Mouse (Mus musculus): ENCODE results near the gene Nmrk2.

Gene Nmrk2

DNA sequence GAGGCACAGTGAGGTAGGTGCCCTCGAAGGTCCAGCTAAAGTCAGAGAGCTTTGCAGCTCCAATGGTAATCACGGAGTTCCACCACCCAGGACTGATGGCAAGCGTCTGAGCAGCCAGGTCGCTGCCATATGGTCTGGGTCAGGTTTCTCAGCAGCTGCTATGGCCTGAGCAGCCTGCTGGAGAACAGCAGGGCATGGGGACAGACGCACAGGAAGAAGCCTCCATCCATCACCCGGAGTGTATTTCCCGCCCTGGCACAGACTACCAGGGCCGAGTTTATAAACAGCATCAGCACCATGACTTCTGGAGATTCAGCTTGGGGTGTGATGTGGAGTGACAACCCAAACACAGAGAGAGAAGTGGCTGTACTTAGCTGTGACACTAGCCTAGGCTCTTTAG, 36.7 kb downstream of the Nmrk2 start:
- DNase-seq (ENCODE audit: low spot score): no peak

DNA sequence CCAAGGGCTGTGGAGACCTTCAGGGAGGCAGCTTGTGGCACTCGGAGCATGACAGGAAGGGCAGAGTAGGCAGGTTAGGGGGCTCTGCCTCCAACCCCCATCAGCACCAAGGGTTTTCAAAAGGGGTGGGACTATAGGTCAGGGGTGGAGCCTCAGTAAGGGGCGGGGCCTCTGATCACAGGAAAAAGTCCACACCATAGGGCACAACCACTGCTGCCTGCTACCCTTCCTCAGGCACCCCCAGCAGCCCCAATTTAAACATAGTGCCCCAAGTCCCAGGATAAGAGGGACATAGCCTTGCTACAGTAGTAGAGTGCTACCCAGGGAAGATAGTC, 39.6 kb downstream of the Nmrk2 start:
- DNase-seq (ENCODE audit: low spot score): no peak

DNA sequence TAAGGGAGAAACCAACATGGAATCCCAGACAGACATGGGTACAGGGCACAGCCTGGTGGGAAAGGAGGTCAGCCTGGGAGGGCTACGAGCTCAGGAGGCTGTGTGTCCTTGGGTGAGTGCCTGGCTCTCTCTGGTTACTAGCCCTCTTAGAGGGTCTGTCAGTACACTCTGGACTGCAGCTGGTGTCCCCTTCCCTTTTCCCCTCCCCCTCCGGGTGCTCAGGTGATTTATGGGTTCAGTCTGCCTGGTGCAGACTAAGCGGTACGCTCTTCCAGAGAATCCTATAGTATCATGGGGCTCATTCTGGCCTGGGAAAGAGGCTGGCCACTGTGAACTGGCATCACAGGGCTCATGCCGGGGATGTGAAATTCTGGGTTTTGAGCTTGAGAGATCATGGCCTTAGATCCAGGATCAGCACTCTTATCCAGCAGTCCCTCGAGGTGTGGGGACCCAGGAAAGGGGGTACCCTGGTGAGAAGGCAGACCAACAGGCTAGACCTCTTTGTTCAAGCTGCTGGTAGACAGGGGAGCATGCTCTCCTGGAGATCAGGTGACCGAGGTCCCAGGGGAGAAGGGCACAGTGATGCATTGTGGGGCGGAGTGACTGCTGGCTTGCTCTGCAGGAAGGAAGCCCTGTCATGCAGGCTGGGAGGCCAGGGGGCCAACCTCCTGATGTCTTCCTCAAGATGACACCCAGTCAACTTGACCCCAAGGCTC, 40.1 kb downstream of the Nmrk2 start:
- no peak for DNase-seq (ENCODE audit: low spot score)

DNA sequence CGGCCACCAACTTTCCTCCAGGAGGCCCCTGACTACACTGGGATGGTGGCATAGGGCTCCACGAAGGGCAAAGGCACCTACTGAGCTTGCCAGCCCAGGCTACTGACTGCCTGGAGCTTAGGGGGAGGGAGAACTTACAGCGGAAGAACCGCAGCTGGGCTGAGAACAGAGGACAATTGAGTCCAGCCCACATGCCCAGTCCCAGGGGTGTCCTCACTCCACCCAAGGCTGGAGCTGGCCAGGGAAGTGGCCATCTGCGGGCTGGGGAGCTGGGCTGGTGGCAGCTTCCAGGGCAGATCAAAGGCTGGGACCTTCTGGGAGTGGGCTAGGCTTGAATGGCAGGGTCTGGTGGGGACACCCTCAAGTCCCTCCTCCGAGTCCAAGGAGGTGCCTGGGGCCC, 47.1 kb downstream of the Nmrk2 start:
- DNase-seq (ENCODE audit: low spot score): no peak

DNA sequence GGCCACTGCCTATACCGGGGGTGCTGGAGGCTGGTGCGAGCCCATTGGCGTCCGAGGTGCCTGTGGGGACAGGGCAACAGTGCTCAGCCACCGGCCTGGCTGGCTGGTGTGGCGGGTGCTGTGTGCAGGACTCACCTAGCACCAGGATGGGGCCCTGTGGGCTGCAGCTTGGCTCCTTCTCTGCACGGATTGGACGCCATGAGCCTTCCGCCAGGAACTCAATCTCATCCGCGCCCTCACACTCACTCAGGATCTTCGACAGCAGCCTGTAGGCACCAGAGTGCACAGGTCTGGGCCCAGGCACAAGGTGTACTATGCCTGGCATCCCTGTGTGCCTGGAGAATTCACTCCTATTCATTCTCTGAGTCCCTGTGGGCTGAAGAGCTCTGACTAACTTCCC, 47.5 kb downstream of the Nmrk2 start:
- no peak for DNase-seq (ENCODE audit: low spot score)

DNA sequence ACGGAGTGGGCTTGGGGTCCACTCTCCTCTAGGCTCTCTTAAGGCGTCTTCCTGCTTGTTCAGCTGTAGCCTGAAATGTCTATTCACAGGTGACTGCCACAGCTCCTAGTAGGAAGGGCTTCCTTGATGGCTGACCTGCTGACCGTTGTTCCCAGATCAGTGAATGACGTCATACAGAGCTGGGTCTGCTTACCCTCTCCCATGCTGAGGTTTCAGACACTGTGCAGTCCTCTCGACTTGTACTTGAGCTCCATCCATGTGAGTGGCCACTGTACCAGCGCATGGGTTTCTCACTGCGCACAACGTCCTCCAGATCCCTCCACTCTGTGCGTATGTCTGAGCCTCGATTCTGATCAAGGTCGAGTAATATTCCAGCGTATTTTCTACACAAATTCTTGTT, 49.2 kb downstream of the Nmrk2 start:
- no peak for DNase-seq (ENCODE audit: low spot score)

DNA sequence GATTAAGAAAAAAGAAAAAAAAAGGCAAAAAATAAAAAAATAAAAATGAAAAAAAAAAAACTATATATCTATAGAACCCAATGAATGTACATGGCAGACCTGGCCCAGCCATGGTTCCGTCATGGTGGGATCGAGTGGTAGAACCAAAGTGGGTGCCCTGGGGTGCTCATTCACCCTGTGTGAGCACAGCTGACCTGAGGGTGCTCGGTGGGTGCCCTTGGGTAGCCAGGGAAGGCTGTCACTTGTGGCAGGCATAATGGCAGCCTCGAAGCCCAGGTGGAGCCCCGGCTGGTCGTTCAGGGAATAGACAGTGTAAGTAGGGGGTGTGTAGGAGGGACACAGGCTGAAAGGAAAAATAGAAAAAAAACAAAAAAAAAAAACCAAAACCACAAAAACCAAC, 50.6 kb downstream of the Nmrk2 start:
- DNase-seq (ENCODE audit: low spot score): no peak
